Mouse (Mus musculus) small intestine, adult 2 months (tissue): ENCODE measurements around the gene Pwp1. TPM values are rescaled to one million over a fixed set of nuclear protein-coding genes. Genes with fewer than 3 reads are reported as not detected.

Source experiments
- H3K27ac ChIP-seq: fragments of 200-500 bp; 2 replicates; pipeline ENCODE4 v1.5.1; 2012; ENCODE audit warnings: low read depth, low read length, control low read depth, inconsistent platforms; ENCODE audit not compliant: insufficient read depth
- H3K27me3 ChIP-seq: fragments of 200-500 bp; 2 replicates; pipeline ENCODE4 v1.6.1; 2012; ENCODE audit warnings: mild to moderate bottlenecking, moderate library complexity, low read length, inconsistent platforms; ENCODE audit not compliant: control insufficient read depth, insufficient read depth
- H3K36me3 ChIP-seq: fragments of 200-500 bp; 2 replicates; pipeline ENCODE4 v1.6.1; 2012; ENCODE audit warnings: mild to moderate bottlenecking, low read length, control low read depth, inconsistent platforms; ENCODE audit not compliant: control insufficient read depth, insufficient read depth
- H3K4me1 ChIP-seq: fragments of 200-500 bp; 2 replicates; pipeline ENCODE4 v1.6.1; 2012; ENCODE audit warnings: low read length, inconsistent platforms, mixed read lengths; ENCODE audit not compliant: control insufficient read depth, insufficient read depth, insufficient read length
- H3K4me3 ChIP-seq: fragments of 200-500 bp; 2 replicates; pipeline ENCODE4 v1.5.1; 2012; ENCODE audit warnings: low read depth, mild to moderate bottlenecking, control low read depth, inconsistent platforms, low read length, moderate library complexity
- CTCF ChIP-seq: fragments of 200-500 bp; IDR thresholded peaks from 2 replicates; pipeline ENCODE4 v1.5.1; 2012; ENCODE audit warnings: low read depth, mild to moderate bottlenecking, control low read depth, inconsistent platforms, low read length, moderate library complexity, mixed read lengths; ENCODE audit not compliant: insufficient replicate concordance, insufficient read length; ENCODE audit errors: extremely low read depth
- POLR2A ChIP-seq: fragments of 200-500 bp; IDR thresholded peaks from 2 replicates; pipeline ENCODE4 v1.6.1; 2012; ENCODE audit warnings: low read depth, mild to moderate bottlenecking, control low read depth, inconsistent platforms, low read length, moderate library complexity
- WGBS: fragments of 180-500 bp; shearing (Covaris S2); methylation state at CpG from one replicate; pipeline ENCODE4 v1.1.7; 2018; 5-methylcytosine and 5-hydroxymethylcytosine counted together
- polyA plus RNA-seq: library from polyadenylated mRNA; depleted of rRNA; stranded (reverse); fragments of >200 nt; gene quantifications from 2 replicates; pipeline ENCODE4 v1.2.3, GENCODE M21; 2012; rRNA removed

Gene Pwp1
- polyA plus RNA-seq, 1 experiment = 3.4 TPM

GRCm38 (mm10) chr10:85929208-85929591 is 99.9 kb downstream of the Pwp1 start:
- Histone ChIP-seq H3K4me1 (no peaks in the 10 kb centered on the region), H3K27me3 (no peaks in the 10 kb centered on the region), H3K27ac (no peak overlapping the region), H3K4me3 (no peak overlapping the region), H3K36me3 (no peaks in the 10 kb centered on the region)
- TF ChIP-seq CTCF (no peak), POLR2A (no peak)
- WGBS = 37% methylated on average over 11 of the region's 11 CpGs

GRCm38 (mm10) chr10:85929962-85930361 is 100.7 kb downstream of the Pwp1 start:
- Histone ChIP-seq H3K27ac (no peak overlapping the region), H3K36me3 (no peaks in the 10 kb centered on the region)
- 89% methylated on average over 11 of the region's 11 CpGs for WGBS

GRCm38 (mm10) chr10:85936280-85936965 is 107.1 kb downstream of the Pwp1 start:
- WGBS = 69% methylated on average over 6 of the region's 6 CpGs
- TF ChIP-seq CTCF = no peak
- no peak for TF ChIP-seq POLR2A
- no peak overlapping the region for H3K27ac ChIP-seq
- peaks cover 37% of the 10 kb centered on the region for H3K36me3 ChIP-seq
- no peaks in the 10 kb centered on the region for H3K4me1 ChIP-seq
- no peaks in the 10 kb centered on the region for H3K27me3 ChIP-seq
- H3K4me3 ChIP-seq = no peak overlapping the region

More at GRCm38 (mm10) chr10:85929962-85930361, 100.7 kb downstream of the Pwp1 start:
- Histone ChIP-seq H3K4me1 (no peaks in the 10 kb centered on the region), H3K27me3 (no peaks in the 10 kb centered on the region), H3K4me3 (no peak overlapping the region)
- TF ChIP-seq CTCF = no peak
- TF ChIP-seq POLR2A = no peak

Other genes with a start within 250 kb of the Pwp1 start
- gene Prdm4, start 87.6 kb downstream of the Pwp1 start, polyA plus RNA-seq = 9.4 and 26.3 TPM in 2 replicates
- 0.14 TPM in 1 of 2 replicates, not detected in the other for gene Ascl4, start 98.2 kb downstream of the Pwp1 start, polyA plus RNA-seq
- 16.2 and 26.8 TPM in 2 replicates for gene Rtcb, start 128.3 kb downstream of the Pwp1 start, polyA plus RNA-seq
- not detected in 2 replicates for gene Bpifc, start 182.4 kb downstream of the Pwp1 start, polyA plus RNA-seq
- 8.3 and 16.8 TPM in 2 replicates for gene Fbxo7, start 192.5 kb downstream of the Pwp1 start, polyA plus RNA-seq